Mouse (Mus musculus) hematopoietic multipotent progenitor cell, adult 10-12 weeks (in vitro differentiated cells): ENCODE measurements around the gene Btbd35f14. TPM values are rescaled to one million over a fixed set of nuclear protein-coding genes. Genes with fewer than 3 reads are reported as not detected.

Experiments used
- polyA plus RNA-seq: library from polyadenylated mRNA; stranded (reverse); fragments of >175 nt; gene quantifications from 2 replicates; pipeline ENCODE4 v1.2.3, GENCODE M21; 2012; ENCODE audit warnings: low replicate concordance

Gene Btbd35f14
- not detected in 2 replicates for polyA plus RNA-seq

GRCm38 (mm10) chrX:33702249-33702648 lies at the start of gene Btbd35f14:
Gene Btbd35f14, minus strand, starts transcription at chrX:33702349.

DNA sequence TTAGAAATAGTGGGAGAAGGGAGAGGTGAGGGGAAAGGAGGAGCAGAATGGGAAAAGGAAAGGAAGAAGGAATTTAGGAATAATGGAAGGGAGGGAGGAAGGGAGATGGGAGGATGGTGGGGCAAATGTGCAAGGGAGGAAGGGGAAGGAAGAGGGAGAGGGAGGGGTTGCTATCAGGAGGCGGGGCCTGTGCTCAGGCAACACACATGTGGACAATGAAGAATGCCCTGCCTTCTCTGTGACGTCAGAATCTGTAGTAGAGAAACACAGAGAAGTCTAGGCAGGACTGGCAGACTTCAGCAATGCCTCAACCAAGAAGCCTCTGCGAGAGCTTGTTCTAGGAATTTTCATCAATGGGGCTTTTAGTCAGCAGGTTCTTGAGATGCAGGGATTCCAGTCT lies 45.3 kb downstream of the Btbd35f14 start, which contains the start of gene Btbd35f13:
Gene Btbd35f13, plus strand, starts transcription at position 301 of the 400 bp plus-strand sequence.

Other genes starting within 250 kb of the Btbd35f14 start
- not detected in 2 replicates for gene Btbd35f15, start 125.0 kb downstream of the Btbd35f14 start, polyA plus RNA-seq
- not detected in 2 replicates for gene Btbd35f13, start 45.2 kb downstream of the Btbd35f14 start, polyA plus RNA-seq